Mouse (Mus musculus) ES-E14 (cell line): ENCODE measurements around the gene Ecsit.

Source experiments
- MAFK ChIP-seq: IDR thresholded peaks from 2 replicates; pipeline ENCODE4 v1.6.1; 2014; ENCODE audit warnings: mild to moderate bottlenecking, low read depth, low read length, inconsistent platforms; ENCODE audit not compliant: insufficient read depth
- ZNF384 ChIP-seq: IDR thresholded peaks from 2 replicates; pipeline ENCODE4 v1.6.1; 2012; ENCODE audit warnings: low read depth, low read length, inconsistent platforms

GRCm38 (mm10) chr9:22058011-22058424 lies 27.2 kb downstream of the Ecsit start:
- TF ChIP-seq MAFK, result no peak
- no peak for TF ChIP-seq ZNF384
